Mouse (Mus musculus) brain, embryonic 14.5 days (tissue): ENCODE results near the gene C1ql1.

Source experiments
- CTCF ChIP-seq: fragments of 200-500 bp; IDR thresholded peaks from 2 replicates; pipeline ENCODE4 v1.5.1; 2012; ENCODE audit warnings: inconsistent platforms, mild to moderate bottlenecking, moderate library complexity, borderline replicate concordance; ENCODE audit not compliant: insufficient read depth, insufficient read length; ENCODE audit errors: extremely low read depth
- POLR2A ChIP-seq: fragments of 200-500 bp; IDR thresholded peaks from 2 replicates; pipeline ENCODE4 v1.6.1; 2012; ENCODE audit warnings: mild to moderate bottlenecking, inconsistent platforms, borderline replicate concordance; ENCODE audit not compliant: poor library complexity, insufficient read depth, insufficient read length, severe bottlenecking; ENCODE audit errors: extremely low read depth

GRCm38 (mm10) chr11:102978052-102978666 is 31.7 kb upstream of the C1ql1 start:
- TF ChIP-seq CTCF, result no peak
- TF ChIP-seq POLR2A, result no peak
